Mouse (Mus musculus): ENCODE results near the gene Vmn1r40. TPM values are rescaled to one million over a fixed set of nuclear protein-coding genes. Genes with fewer than 3 reads are reported as not detected.

Vmn1r40 gene
- polyA plus RNA-seq, 1 experiment from 2014 or later: not detected

- WGBS: 80% methylated on average over 4 of the region's 4 CpGs
- no peak for DNase-seq (ENCODE audit: low spot score)
These were observed 28.8 kb upstream of the Vmn1r40 start for GRCm38 (mm10) chr6:89678522-89678921.

GRCm38 (mm10) chr6:89679291-89679835 is 28.0 kb upstream of the Vmn1r40 start:
- Histone ChIP-seq H3K4me1 (0 out of 2 replicates have a peak, but pooled peaks cover 3% of the 10 kb centered on the region), H3K4me3 (no peak overlapping the region), H3K27me3 (ENCODE audit: low read depth, poor library complexity, severe bottlenecking) (no peaks in the 10 kb centered on the region), H3K9me3 (replicated peaks) (no peaks in the 10 kb centered on the region), H3K36me3 (peaks cover 13% of the 10 kb centered on the region), H3K27ac (replicated peaks) (no peak overlapping the region)
- WGBS: 28% methylated on average over 10 of the region's 10 CpGs
- peak; percentile 74 for DNase-seq (ENCODE audit: low spot score)

More at GRCm38 (mm10) chr6:89678522-89678921, 28.8 kb upstream of the Vmn1r40 start:
- Histone ChIP-seq H3K4me3 (no peak overlapping the region), H3K27me3 (ENCODE audit: low read depth, poor library complexity, severe bottlenecking) (no peaks in the 10 kb centered on the region), H3K4me1 (0 out of 2 replicates have a peak, but pooled peaks cover 3% of the 10 kb centered on the region), H3K9me3 (replicated peaks) (no peaks in the 10 kb centered on the region), H3K36me3 (peaks cover 13% of the 10 kb centered on the region), H3K27ac (replicated peaks) (no peak overlapping the region)

DNA sequence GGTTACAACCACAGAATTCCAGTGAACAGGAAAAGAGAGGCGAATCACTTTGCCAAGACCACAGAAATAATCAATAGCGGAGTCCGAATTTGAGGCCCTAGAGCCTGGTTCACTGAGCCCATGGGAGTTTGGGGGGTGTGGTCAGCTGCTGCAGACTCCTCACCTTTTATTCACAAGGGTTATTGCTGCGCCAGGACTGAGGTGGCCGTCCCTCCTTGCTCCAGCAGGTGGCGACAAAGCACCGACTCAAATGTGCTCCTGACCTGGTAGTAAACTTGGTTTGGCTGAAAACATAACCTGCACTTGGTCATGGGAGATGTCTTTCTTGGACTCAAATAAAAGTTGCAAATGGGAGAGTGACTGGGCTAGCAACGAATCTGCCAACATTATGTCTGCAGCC is 27.2 kb upstream of the Vmn1r40 start:
- H3K27ac ChIP-seq (replicated peaks): no peak overlapping the region
- WGBS: 6% methylated on average over 8 of the region's 8 CpGs

DNA sequence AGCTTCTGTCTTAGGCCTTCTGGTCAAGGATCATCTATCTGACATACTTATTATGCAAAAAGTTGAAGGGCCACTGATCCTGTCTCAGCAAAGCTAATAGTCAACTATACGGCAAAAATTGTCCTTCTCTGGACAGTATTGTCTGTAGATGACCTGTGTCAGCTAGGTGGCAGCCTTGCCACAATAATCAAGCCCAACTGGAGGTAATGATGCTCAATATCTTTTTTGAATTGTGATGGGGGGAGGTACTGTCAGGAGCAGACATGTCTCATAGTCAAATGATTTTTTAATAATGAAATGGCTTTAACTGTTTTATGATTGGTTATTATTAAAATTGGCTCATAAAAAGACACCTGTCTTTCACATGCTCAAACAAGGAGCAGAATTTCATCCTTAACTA is 23.1 kb upstream of the Vmn1r40 start:
- 0 out of 2 replicates have a peak, but pooled peaks cover 3% of the 10 kb centered on the region for H3K4me1 ChIP-seq
- WGBS: 76% methylated on average over 1 of the region's 1 CpGs
- DNase-seq (ENCODE audit: low spot score): no peak
- no peaks in the 10 kb centered on the region for H3K36me3 ChIP-seq
- H3K4me3 ChIP-seq: no peak overlapping the region
- H3K9me3 ChIP-seq (replicated peaks): no peaks in the 10 kb centered on the region
- no peaks in the 10 kb centered on the region for H3K27me3 ChIP-seq (ENCODE audit: low read depth, poor library complexity, severe bottlenecking)
- H3K27ac ChIP-seq (replicated peaks): no peak overlapping the region

More for the DNA sequence above, 27.2 kb upstream of the Vmn1r40 start:
- Histone ChIP-seq H3K4me1 (0 out of 2 replicates have a peak, but pooled peaks cover 3% of the 10 kb centered on the region), H3K4me3 (no peak overlapping the region), H3K9me3 (replicated peaks) (no peaks in the 10 kb centered on the region), H3K36me3 (peaks cover 7% of the 10 kb centered on the region; the same call in 1 of the 2 replicates), H3K27me3 (ENCODE audit: low read depth, poor library complexity, severe bottlenecking) (no peaks in the 10 kb centered on the region)
- peak; percentile 82 for DNase-seq (ENCODE audit: low spot score)

DNA sequence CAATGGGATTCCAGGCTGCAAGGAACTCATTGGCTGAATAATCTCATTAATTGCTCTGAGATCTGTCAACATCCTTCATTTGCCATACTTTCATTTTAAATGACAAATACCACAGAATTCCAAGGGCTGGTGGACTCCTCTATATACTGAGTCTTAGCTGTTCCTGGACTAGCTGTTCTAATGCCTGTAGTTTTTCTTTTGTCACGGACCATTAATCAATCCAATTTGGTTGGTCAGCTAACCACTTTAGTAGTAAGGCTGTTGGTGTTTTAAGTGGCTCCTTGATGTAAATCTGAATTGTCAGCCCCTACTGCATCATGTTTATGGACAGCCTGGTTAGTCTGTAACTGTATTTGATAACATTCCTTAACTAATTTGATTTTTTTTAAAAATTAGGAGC is 20.2 kb upstream of the Vmn1r40 start:
- H3K27me3 ChIP-seq (ENCODE audit: low read depth, poor library complexity, severe bottlenecking): no peaks in the 10 kb centered on the region
- H3K9me3 ChIP-seq (replicated peaks): no peaks in the 10 kb centered on the region
- no peak overlapping the region for H3K27ac ChIP-seq (replicated peaks)
- no peaks in the 10 kb centered on the region for H3K4me1 ChIP-seq
- DNase-seq (ENCODE audit: low spot score): no peak
- H3K4me3 ChIP-seq: no peak overlapping the region
- WGBS: 83% methylated on average over 1 of the region's 1 CpGs
- H3K36me3 ChIP-seq: no peaks in the 10 kb centered on the region

DNA sequence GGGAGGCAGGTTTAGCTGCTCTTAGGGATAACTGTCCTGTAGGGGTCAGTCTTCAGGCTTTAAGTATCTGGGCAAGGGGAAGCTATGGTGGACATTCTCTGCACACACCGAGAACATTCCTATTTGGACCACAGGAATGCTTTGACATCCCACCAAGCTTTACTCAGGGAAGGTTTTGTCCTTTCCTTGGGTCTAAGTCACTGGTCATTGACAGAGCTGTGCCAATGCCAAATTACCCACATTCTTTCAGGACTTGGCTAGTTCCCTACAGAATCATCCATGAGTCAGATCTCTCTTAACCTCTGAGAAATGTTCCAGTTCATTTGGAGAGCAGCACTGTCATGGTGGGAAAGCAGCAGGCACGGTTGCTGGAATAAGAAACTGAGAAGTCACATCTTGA is 716 bp upstream of the Vmn1r40 start:
- WGBS: 78% methylated on average over 2 of the region's 2 CpGs
- Histone ChIP-seq H3K36me3 (no peaks in the 10 kb centered on the region), H3K4me1 (no peaks in the 10 kb centered on the region), H3K27me3 (ENCODE audit: low read depth, poor library complexity, severe bottlenecking) (no peaks in the 10 kb centered on the region), H3K27ac (replicated peaks) (no peak overlapping the region), H3K4me3 (no peak overlapping the region), H3K9me3 (replicated peaks) (0 out of 2 replicates have a peak, but pooled peaks cover 4% of the 10 kb centered on the region)
- no peak for DNase-seq (ENCODE audit: low spot score)

DNA sequence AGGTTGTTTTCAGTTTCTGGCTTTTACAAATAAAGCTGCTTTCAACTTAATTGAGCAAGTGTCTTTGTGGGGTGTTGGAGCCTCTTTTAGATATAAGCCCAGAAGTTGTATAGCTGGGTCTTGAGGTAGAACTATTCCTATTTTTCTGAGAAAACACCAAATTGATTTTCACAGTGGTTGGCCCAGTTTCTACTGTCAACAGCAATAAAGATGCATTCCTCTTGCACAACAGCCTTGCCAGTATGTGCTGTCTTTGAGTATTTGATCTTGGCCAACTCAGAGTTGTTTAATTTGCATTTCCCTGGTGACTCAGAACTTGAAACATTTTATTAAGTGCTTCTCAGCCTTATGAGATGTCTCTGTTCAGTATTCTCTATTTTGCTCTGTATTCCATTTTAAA is 10.7 kb downstream of the Vmn1r40 start:
- H3K9me3 ChIP-seq (replicated peaks): no peaks in the 10 kb centered on the region
- H3K27ac ChIP-seq (replicated peaks): no peak overlapping the region
- H3K4me1 ChIP-seq: no peaks in the 10 kb centered on the region
- no peaks in the 10 kb centered on the region for H3K27me3 ChIP-seq (ENCODE audit: low read depth, poor library complexity, severe bottlenecking)
- DNase-seq (ENCODE audit: low spot score): no peak
- H3K4me3 ChIP-seq: no peak overlapping the region
- H3K36me3 ChIP-seq: no peaks in the 10 kb centered on the region

- DNase-seq (ENCODE audit: low spot score): no peak
- Histone ChIP-seq H3K4me3 (no peak within 1 kb of the TSS), H3K27me3 (ENCODE audit: low read depth, poor library complexity, severe bottlenecking) (no peaks in the 10 kb centered on the region), H3K27ac (replicated peaks) (no peak within 1 kb of the TSS), H3K36me3 (no peaks in the 10 kb centered on the region), H3K9me3 (replicated peaks) (peaks cover 13% of the 10 kb centered on the region), H3K4me1 (no peaks in the 10 kb centered on the region)
These were observed 33.1 kb downstream of the Vmn1r40 start, which contains the start of gene Vmn1r41 for GRCm38 (mm10) chr6:89740466-89740865. TSS of gene Vmn1r41 (plus strand) at chr6:89740766.

GRCm38 (mm10) chr6:89742811-89743210 is 35.5 kb downstream of the Vmn1r40 start:
- Histone ChIP-seq H3K9me3 (replicated peaks) (peaks cover 13% of the 10 kb centered on the region), H3K36me3 (no peaks in the 10 kb centered on the region), H3K27me3 (ENCODE audit: low read depth, poor library complexity, severe bottlenecking) (no peaks in the 10 kb centered on the region), H3K4me1 (no peaks in the 10 kb centered on the region), H3K4me3 (no peak overlapping the region), H3K27ac (replicated peaks) (no peak overlapping the region)
- DNase-seq (ENCODE audit: low spot score): no peak

Other genes with a start within 250 kb of the Vmn1r40 start
- 91.4 and 106 TPM in 2 replicates for gene Chchd6, start 111.9 kb upstream of the Vmn1r40 start, polyA plus RNA-seq (2016; fragmentation: Nextera tagmentation; extraction: Ambion mirVana)
- gene Txnrd3, start 63.6 kb upstream of the Vmn1r40 start, polyA plus RNA-seq (2016; fragmentation: Nextera tagmentation; extraction: Ambion mirVana): 10.1 and 13.1 TPM in 2 replicates
- not detected in 2 replicates for gene Vmn1r41, start 33.2 kb downstream of the Vmn1r40 start, polyA plus RNA-seq (2016; fragmentation: Nextera tagmentation; extraction: Ambion mirVana)
- gene Vmn1r42, start 168.9 kb downstream of the Vmn1r40 start, polyA plus RNA-seq (2016; fragmentation: Nextera tagmentation; extraction: Ambion mirVana): not detected in 2 replicates
- gene Vmn1r43, start 168.9 kb downstream of the Vmn1r40 start, polyA plus RNA-seq (2016; fragmentation: Nextera tagmentation; extraction: Ambion mirVana): not detected in 2 replicates
- gene Vmn1r44, start 176.1 kb downstream of the Vmn1r40 start, polyA plus RNA-seq (2016; fragmentation: Nextera tagmentation; extraction: Ambion mirVana): not detected in 2 replicates
- gene Vmn1r45, start 233.1 kb downstream of the Vmn1r40 start, polyA plus RNA-seq (2016; fragmentation: Nextera tagmentation; extraction: Ambion mirVana): not detected in 2 replicates

Measured in midbrain, embryonic 10.5 days (tissue).